Mouse (Mus musculus) E14TG2a.4 (cell line): ENCODE measurements around the gene Stac.

Experiments used
- CTCF ChIP-seq: conservative IDR thresholded peaks from 2 replicates; pipeline ENCODE4 v1.5.1; 2014; ENCODE audit warnings: low read length
- POU5F1 ChIP-seq: IDR thresholded peaks from 2 replicates; pipeline ENCODE4 v1.6.1; 2014; ENCODE audit warnings: low read length, borderline replicate concordance

- no peak for TF ChIP-seq CTCF
- TF ChIP-seq POU5F1: no peak
Observed at GRCm38 (mm10) chr9:111577453-111577852, 112.7 kb downstream of the Stac start.
